Mouse (Mus musculus) ES-CJ7 (cell line): Measurements from ENCODE around the gene Mnat1.

Experiments
- DNase-seq: peaks from one replicate; pipeline ENCODE4 v3.0.0; 2011; ENCODE audit warnings: low read depth, low spot score

Mnat1 gene

DNA sequence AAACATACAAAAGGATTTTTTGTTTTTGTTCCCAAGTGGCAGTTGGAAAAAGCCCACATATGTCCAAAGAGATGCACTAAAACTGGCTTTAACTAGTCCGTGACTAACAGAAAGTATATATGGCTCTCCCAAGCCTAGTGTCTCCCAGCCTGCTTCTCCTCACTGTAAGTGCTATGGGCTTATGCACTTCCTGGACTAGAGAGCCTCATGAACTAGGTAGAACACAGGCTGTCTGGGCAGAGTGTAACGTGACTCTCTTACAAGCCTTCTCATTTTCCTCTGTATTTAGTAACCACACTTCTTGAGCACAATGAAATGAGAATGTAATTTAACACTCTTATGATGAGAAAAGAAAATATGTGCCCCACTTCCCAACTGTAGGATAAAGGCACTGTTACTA, 185.2 kb downstream of the Mnat1 start:
- no peak for DNase-seq

DNA sequence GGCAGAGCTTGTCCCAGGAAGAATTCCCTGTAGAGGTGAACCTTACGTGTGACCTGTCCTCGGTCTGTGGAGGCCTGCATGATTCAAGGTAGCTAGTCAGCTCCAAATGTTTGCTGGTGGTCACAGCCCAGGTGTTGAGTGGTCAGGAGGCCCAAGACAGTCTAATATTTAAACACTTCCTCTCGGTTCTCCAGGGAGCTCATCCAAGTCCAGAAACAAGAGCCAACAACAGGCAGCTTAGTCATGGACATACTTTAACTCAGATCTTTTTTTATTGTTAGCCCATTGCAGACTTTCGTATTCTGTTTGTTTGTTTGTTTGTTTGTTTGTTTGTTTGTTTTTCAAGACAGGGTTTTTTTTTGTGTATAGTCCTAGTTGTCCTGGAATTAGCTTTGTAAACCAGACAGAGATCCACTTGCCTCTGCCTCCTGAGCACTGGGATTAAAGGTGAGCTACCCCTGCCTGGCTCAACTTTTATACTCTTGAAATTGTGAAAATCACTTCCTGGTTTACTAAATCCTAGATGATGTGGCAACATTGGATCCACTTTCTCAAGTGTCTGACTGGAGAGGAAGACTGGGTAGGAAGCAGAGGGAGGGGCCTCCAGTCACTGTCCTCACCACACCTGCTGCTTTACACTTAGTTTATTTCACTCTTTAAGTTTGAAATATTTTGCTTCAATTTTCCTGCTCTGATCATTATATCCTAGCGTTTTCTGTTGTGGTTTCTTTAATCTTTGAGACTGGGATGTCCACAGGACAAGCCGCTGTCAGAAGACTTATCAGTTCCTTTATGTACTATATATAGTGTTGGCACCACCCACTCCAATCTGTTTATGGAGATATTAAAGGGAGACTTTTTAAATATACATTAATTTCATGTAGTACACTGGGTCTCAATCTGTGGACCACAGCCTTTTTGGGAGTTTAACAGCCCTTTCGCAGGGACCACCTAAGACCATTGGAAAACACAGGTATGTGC, 194.5 kb downstream of the Mnat1 start:
- DNase-seq: no peak
